Mouse (Mus musculus): ENCODE results near the gene Map3k7. TPM values are rescaled to one million over a fixed set of nuclear protein-coding genes. Genes with fewer than 3 reads are reported as not detected.

Map3k7 gene
- polyA plus RNA-seq (2012; rRNA removed) (55.7 and 56.4 TPM in 2 replicates), polyA plus RNA-seq (2014; fragmentation: Nextera tagmentation; extraction: Ambion mirVana) (42.1 and 52.0 TPM in 2 replicates)

DNA sequence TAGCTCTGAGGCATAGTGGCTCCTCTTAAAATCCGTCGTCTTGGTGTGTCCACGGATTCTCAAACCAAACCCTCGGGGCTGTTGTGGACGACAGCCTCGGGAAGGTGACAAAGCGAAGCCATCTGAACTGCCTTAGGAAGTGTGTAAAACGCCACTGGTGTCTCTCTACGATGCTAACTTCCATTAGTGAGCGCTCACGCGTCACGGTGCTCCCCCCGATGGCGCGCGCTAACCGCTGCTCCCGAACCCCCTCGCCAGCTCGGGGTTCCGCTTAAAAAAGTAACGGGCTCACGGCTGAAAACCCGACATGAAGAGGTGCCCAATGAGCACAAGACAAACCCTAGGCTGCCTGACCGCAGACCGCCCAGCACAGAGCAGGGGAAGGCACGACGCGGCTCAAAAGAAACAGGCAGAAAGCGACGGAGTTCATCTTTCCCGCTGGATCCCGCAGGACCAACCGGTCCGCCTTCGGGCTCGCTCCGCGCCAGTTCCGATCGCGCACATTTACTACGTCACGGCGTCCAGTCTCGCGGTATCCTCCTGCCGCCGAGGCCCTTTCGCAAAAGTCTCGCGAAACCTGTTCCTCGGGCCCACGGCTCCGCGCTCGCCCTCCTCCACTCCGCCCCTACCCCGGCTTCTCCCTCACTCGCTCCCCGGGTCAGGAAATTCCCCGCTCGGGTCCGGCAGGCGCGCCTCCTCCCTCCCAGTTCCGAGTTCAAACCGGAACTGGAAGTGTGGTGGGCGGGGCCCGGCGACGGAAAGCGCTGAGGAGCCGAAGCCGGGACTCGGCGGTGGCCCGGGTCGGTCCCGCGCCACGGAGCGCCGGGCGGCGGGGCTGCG lies at the start of gene Map3k7:
Map3k7 (plus strand) TSS at position 744 of the 840 bp plus-strand sequence.
- no peaks in the 10 kb centered on the region; the same call in 1 of the 2 replicates for H3K4me1 ChIP-seq (ENCODE audit: control insufficient read depth, insufficient read depth, low read length)
- H3K4me3 ChIP-seq (replicated peaks; ENCODE audit: low read length): peak within 1 kb of the TSS; percentile 84
- H3K9me3 ChIP-seq (ENCODE audit: control insufficient read depth, low read length): no peaks in the 10 kb centered on the region
- WGBS: under 1% methylated on average over 68 of the region's 88 CpGs
- ATAC-seq (ENCODE audit: low FRiP score, low read depth): peak; percentile 97
- H3K27ac ChIP-seq (replicated peaks; ENCODE audit: low read depth, low read length): peak within 1 kb of the TSS; percentile 99
- no peaks in the 10 kb centered on the region for H3K27me3 ChIP-seq (ENCODE audit: control insufficient read depth, insufficient read depth, low read length)
- peak within 1 kb of the TSS; percentile 81 for H3K4me2 ChIP-seq (replicated peaks; ENCODE audit: low read depth, low read length, severe bottlenecking)
- DNase-seq (ENCODE audit: low spot score): peak; percentile 94
- H3K36me3 ChIP-seq (ENCODE audit: control insufficient read depth, insufficient read depth, low read length): no peaks in the 10 kb centered on the region
- peak within 1 kb of the TSS; percentile 92 for H3K9ac ChIP-seq (ENCODE audit: low read depth, low read length, severe bottlenecking)
- TF ChIP-seq POLR2A (IDR thresholded peaks at IDR 0.05; ENCODE audit: borderline replicate concordance, extremely low read depth, insufficient read depth, insufficient read length): peak; percentile 92; the same call in 1 of the 2 replicates

DNA sequence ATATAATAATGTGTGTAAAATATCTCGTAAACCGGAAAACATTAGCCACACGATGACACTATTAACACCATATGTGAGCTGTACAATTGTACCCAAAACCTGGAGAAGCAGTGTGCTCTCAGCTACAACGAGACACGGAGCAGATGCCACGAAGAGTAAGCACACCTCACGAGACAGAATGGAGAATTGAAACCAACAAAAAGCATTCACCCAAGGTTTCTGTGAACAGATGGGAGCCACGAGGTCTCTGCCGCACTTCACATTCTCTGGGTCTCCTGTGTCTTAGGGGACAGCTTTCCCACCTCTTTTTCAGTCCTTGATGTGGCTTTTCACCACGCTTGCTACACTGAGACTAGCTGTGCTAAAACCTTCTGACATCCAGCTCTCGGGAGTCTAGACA lies 48.8 kb upstream of the Map3k7 start:
- H3K4me1 ChIP-seq (ENCODE audit: control insufficient read depth, insufficient read depth, low read length): peaks cover 3% of the 10 kb centered on the region; the same call in 1 of the 2 replicates
- DNase-seq (ENCODE audit: low spot score): no peak
- H3K9ac ChIP-seq (ENCODE audit: low read depth, low read length, severe bottlenecking): no peak overlapping the region
- H3K27ac ChIP-seq (replicated peaks; ENCODE audit: low read depth, low read length): no peak overlapping the region
- H3K4me3 ChIP-seq (replicated peaks; ENCODE audit: low read length): no peak overlapping the region
- no peaks in the 10 kb centered on the region for H3K27me3 ChIP-seq (ENCODE audit: control insufficient read depth, insufficient read depth, low read length)
- no peak for TF ChIP-seq POLR2A (IDR thresholded peaks at IDR 0.05; ENCODE audit: borderline replicate concordance, extremely low read depth, insufficient read depth, insufficient read length)
- WGBS: 47% methylated on average over 11 of the region's 11 CpGs
- H3K36me3 ChIP-seq (ENCODE audit: control insufficient read depth, insufficient read depth, low read length): no peaks in the 10 kb centered on the region
- ATAC-seq (ENCODE audit: low FRiP score, low read depth): no peak
- 0 out of 2 replicates have a peak overlapping the region, but pooled peaks have one; percentile 11 for H3K4me2 ChIP-seq (replicated peaks; ENCODE audit: low read depth, low read length, severe bottlenecking)
- no peaks in the 10 kb centered on the region for H3K9me3 ChIP-seq (ENCODE audit: control insufficient read depth, low read length)

- Histone ChIP-seq H3K4me1 (ENCODE audit: control insufficient read depth, insufficient read depth, low read length) (peaks cover 5% of the 10 kb centered on the region), H3K4me2 (replicated peaks; ENCODE audit: low read depth, low read length, severe bottlenecking) (no peak overlapping the region), H3K36me3 (ENCODE audit: control insufficient read depth, insufficient read depth, low read length) (no peaks in the 10 kb centered on the region), H3K27ac (replicated peaks; ENCODE audit: low read depth, low read length) (no peak overlapping the region), H3K9ac (ENCODE audit: low read depth, low read length, severe bottlenecking) (no peak overlapping the region), H3K27me3 (ENCODE audit: control insufficient read depth, insufficient read depth, low read length) (no peaks in the 10 kb centered on the region), H3K9me3 (ENCODE audit: control insufficient read depth, low read length) (no peaks in the 10 kb centered on the region), H3K4me3 (replicated peaks; ENCODE audit: low read length) (no peak overlapping the region)
- no peak for ATAC-seq (ENCODE audit: low FRiP score, low read depth)
- no peak for TF ChIP-seq POLR2A (IDR thresholded peaks at IDR 0.05; ENCODE audit: borderline replicate concordance, extremely low read depth, insufficient read depth, insufficient read length)
- WGBS: 72% methylated on average over 5 of the region's 5 CpGs
- DNase-seq (ENCODE audit: low spot score): no peak
These were observed 45.2 kb upstream of the Map3k7 start for GRCm38 (mm10) chr4:31918717-31919116.

GRCm38 (mm10) chr4:31922215-31922614 lies 41.7 kb upstream of the Map3k7 start:
- H3K9ac ChIP-seq (ENCODE audit: low read depth, low read length, severe bottlenecking): no peak overlapping the region
- H3K4me3 ChIP-seq (replicated peaks; ENCODE audit: low read length): no peak overlapping the region
- H3K36me3 ChIP-seq (ENCODE audit: control insufficient read depth, insufficient read depth, low read length): no peaks in the 10 kb centered on the region
- no peak overlapping the region for H3K4me2 ChIP-seq (replicated peaks; ENCODE audit: low read depth, low read length, severe bottlenecking)
- ATAC-seq (ENCODE audit: low FRiP score, low read depth): no peak
- no peaks in the 10 kb centered on the region for H3K27me3 ChIP-seq (ENCODE audit: control insufficient read depth, insufficient read depth, low read length)
- TF ChIP-seq POLR2A (IDR thresholded peaks at IDR 0.05; ENCODE audit: borderline replicate concordance, extremely low read depth, insufficient read depth, insufficient read length): no peak
- DNase-seq (ENCODE audit: low spot score): no peak
- peaks cover 10% of the 10 kb centered on the region for H3K4me1 ChIP-seq (ENCODE audit: control insufficient read depth, insufficient read depth, low read length)
- no peak overlapping the region for H3K27ac ChIP-seq (replicated peaks; ENCODE audit: low read depth, low read length)
- H3K9me3 ChIP-seq (ENCODE audit: control insufficient read depth, low read length): no peaks in the 10 kb centered on the region
- WGBS: 34% methylated on average over 7 of the region's 7 CpGs

DNA sequence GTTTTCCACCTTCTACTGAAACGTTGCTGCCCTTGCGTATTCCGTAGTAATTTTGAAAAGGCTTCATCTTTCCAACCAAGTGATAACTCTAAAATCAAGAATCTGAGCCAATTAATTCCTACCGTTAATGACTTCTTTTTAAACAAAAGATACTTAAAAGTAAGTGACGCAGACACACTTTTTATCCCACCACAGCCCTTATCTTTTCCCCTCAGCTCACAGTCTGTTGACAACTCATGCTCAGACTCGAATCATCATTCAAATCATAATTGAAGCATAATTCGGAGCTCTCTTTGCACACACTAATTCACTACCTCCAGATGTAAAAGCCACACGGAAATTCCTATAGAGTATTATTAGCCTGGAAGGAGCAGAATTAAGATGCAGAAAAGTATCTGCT lies 40.5 kb upstream of the Map3k7 start:
- DNase-seq (ENCODE audit: low spot score): no peak
- Histone ChIP-seq H3K4me1 (ENCODE audit: control insufficient read depth, insufficient read depth, low read length) (peaks cover 10% of the 10 kb centered on the region), H3K4me3 (replicated peaks; ENCODE audit: low read length) (no peak overlapping the region), H3K36me3 (ENCODE audit: control insufficient read depth, insufficient read depth, low read length) (no peaks in the 10 kb centered on the region), H3K9me3 (ENCODE audit: control insufficient read depth, low read length) (no peaks in the 10 kb centered on the region), H3K4me2 (replicated peaks; ENCODE audit: low read depth, low read length, severe bottlenecking) (no peak overlapping the region), H3K9ac (ENCODE audit: low read depth, low read length, severe bottlenecking) (no peak overlapping the region), H3K27me3 (ENCODE audit: control insufficient read depth, insufficient read depth, low read length) (no peaks in the 10 kb centered on the region), H3K27ac (replicated peaks; ENCODE audit: low read depth, low read length) (no peak overlapping the region)
- no peak for ATAC-seq (ENCODE audit: low FRiP score, low read depth)
- WGBS: 21% methylated on average over 8 of the region's 8 CpGs
- no peak for TF ChIP-seq POLR2A (IDR thresholded peaks at IDR 0.05; ENCODE audit: borderline replicate concordance, extremely low read depth, insufficient read depth, insufficient read length)

All from limb, embryonic 14.5 days (tissue).